Mouse (Mus musculus) lung, postnatal 0 days (tissue): Measurements from ENCODE around the gene Basp1.

Experiments used
- CTCF ChIP-seq: IDR thresholded peaks from 2 replicates; pipeline ENCODE4 v1.5.1; 2016; ENCODE audit warnings: antibody characterized with exemption, mild to moderate bottlenecking
- EP300 ChIP-seq: IDR thresholded peaks from 2 replicates; pipeline ENCODE4 v1.6.1; 2016; ENCODE audit warnings: antibody characterized with exemption, mild to moderate bottlenecking, control low read depth

- TF ChIP-seq CTCF (no peak), EP300 (no peak)
Measured at GRCm38 (mm10) chr15:25343263-25343662, 70.3 kb downstream of the Basp1 start.
